Mouse (Mus musculus) cerebellum, adult 2 months (tissue): ENCODE results near the gene Mier3.

Source experiments
- CTCF ChIP-seq: fragments of 200-500 bp; IDR thresholded peaks from 2 replicates; pipeline ENCODE4 v1.5.1; 2011; ENCODE audit warnings: low read depth, mild to moderate bottlenecking, control low read depth, low read length, moderate library complexity, borderline replicate concordance; ENCODE audit not compliant: insufficient read depth
- POLR2A ChIP-seq: fragments of 200-500 bp; IDR thresholded peaks from 2 replicates; pipeline ENCODE4 v1.6.1; 2011; ENCODE audit warnings: low read length, control low read depth, borderline replicate concordance; ENCODE audit not compliant: insufficient read depth

DNA sequence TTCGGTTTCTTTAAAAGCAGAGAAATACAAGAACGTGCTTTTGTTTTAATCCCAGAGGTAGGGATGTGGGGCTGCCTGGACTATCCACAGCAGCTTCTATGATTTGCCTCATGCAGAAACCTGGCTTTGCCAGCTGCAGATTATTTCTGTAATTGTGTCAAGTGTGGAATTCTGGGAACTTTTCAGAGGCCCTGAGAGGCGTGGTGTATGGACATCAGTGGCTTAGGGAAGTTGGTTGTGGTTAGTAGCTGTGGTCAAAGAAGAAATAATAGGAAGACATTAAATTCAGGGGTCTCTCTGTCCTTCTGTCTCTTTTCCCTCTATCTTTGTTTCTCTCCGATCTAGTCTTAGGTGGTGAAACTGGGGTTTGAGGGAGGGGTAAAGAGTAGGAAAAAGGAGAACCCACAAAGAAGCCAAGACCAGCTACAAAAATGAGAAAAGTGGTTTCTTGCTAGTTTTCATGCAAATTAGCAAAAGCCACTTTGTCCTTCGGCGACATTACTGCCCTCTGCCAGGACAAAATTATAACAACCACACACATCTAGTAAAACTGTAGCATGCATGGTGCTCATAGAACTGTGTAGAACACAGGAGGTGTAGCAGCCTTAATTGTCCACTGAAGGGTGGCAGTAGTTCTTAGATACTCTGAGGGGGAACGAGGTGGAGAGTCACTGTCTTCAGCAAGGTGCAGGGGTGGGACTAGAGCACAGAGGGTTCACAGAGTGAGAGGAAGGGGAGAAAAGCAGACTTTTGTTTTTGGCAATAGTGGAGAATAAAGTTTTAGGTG, 60.6 kb downstream of the Mier3 start:
- TF ChIP-seq CTCF (no peak), POLR2A (no peak)
